Mouse (Mus musculus) liver, embryonic 13.5 days (tissue): ENCODE measurements around the gene Cst12. TPM values are rescaled to one million over a fixed set of nuclear protein-coding genes. Genes with fewer than 3 reads are reported as not detected.
A peak's percentile ranks its signal among the peaks of the same experiment; 100 is the strongest.
"Not testable (repeated sequence)": the region's sequence is repeated elsewhere in the genome, so short reads cannot be mapped to it uniquely, and the experiment has no call there.

ENCODE experiments used
- ATAC-seq: fragments of 200-750 bp; cut with Nextera tagmentation; 2 replicates; pipeline ENCODE4 v1.8.0; 2017; ENCODE audit warnings: low read depth, mild to moderate bottlenecking, moderate number of reproducible peaks, moderate library complexity
- DNase-seq: peaks from one replicate; pipeline ENCODE4 v3.0.0; 2022
- H3K27ac ChIP-seq: fragments of 300-500 bp; sonication (generic); 2 replicates; pipeline ENCODE4 v1.5.1; 2015; ENCODE audit warnings: moderate library complexity, mild to moderate bottlenecking, inconsistent platforms
- H3K27me3 ChIP-seq: fragments of 300-500 bp; sonication (generic); 2 replicates; pipeline ENCODE4 v1.6.1; 2015; ENCODE audit warnings: mild to moderate bottlenecking, inconsistent platforms
- H3K36me3 ChIP-seq: fragments of 300-500 bp; sonication (generic); 2 replicates; pipeline ENCODE4 v1.6.1; 2015; ENCODE audit warnings: mild to moderate bottlenecking, inconsistent platforms
- H3K4me1 ChIP-seq: fragments of 300-500 bp; sonication (generic); replicated peaks from 2 replicates; pipeline ENCODE4 v1.6.1; 2015; ENCODE audit warnings: inconsistent platforms
- H3K4me2 ChIP-seq: fragments of 300-500 bp; sonication (generic); 2 replicates; pipeline ENCODE4 v1.6.1; 2015; ENCODE audit warnings: inconsistent platforms, mild to moderate bottlenecking, moderate library complexity
- H3K4me3 ChIP-seq: fragments of 300-500 bp; sonication (generic); replicated peaks from 2 replicates; pipeline ENCODE4 v1.5.1; 2015; ENCODE audit warnings: mild to moderate bottlenecking, inconsistent platforms
- H3K9ac ChIP-seq: fragments of 300-500 bp; sonication (generic); 2 replicates; pipeline ENCODE4 v1.6.1; 2015; ENCODE audit warnings: mild to moderate bottlenecking, inconsistent platforms
- H3K9me3 ChIP-seq: fragments of 300-500 bp; sonication (generic); replicated peaks from 2 replicates; pipeline ENCODE4 v1.6.1; 2016; ENCODE audit warnings: inconsistent platforms
- WGBS: fragments of 180-500 bp; shearing (Covaris S2); methylation state at CpG from one replicate; pipeline ENCODE4 v1.1.7; 2015; ENCODE audit not compliant: insufficient replicate concordance; 5-methylcytosine and 5-hydroxymethylcytosine counted together
- polyA plus RNA-seq: library from polyadenylated mRNA; unstranded; fragments of >200 nt; fragmentation: Nextera tagmentation; extraction: Ambion mirVana; gene quantifications from 2 replicates; pipeline ENCODE4 v1.2.1, GENCODE M21; 2015

The Cst12 gene
- not detected in 2 replicates for polyA plus RNA-seq

DNA sequence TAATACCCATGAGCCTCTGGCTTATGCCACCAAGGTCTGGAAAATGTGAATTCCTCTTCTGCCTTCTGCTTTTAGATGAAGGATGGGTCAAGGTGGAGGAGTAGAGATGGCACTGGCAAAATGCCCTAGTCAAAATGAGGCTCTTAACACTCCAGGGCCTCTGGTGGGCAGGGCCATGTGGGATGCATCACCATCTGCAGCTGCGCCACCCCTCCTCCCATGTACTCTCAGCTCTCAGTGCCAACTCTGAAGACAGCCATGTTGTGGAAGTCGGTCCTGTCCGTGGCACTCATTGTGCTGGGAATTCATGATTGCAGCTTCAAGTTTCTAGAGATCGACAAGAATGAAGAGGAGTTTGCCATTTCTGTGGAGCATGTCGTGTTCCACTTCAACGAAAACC, at the start of gene Cst12:
Cst12 (plus strand) TSS at position 220 of the 400 bp plus-strand sequence.
- H3K4me2 ChIP-seq, result no peak within 1 kb of the TSS
- H3K4me3 ChIP-seq, result no peak within 1 kb of the TSS
- WGBS, result 72% methylated on average over 6 of the region's 6 CpGs
- no peaks in the 10 kb centered on the region for H3K27me3 ChIP-seq
- no peaks in the 10 kb centered on the region for H3K4me1 ChIP-seq
- ATAC-seq, result no peak
- no peak within 1 kb of the TSS for H3K27ac ChIP-seq
- H3K9me3 ChIP-seq, result no peaks in the 10 kb centered on the region
- DNase-seq, result no peak
- H3K36me3 ChIP-seq, result no peaks in the 10 kb centered on the region
- no peak within 1 kb of the TSS for H3K9ac ChIP-seq

DNA sequence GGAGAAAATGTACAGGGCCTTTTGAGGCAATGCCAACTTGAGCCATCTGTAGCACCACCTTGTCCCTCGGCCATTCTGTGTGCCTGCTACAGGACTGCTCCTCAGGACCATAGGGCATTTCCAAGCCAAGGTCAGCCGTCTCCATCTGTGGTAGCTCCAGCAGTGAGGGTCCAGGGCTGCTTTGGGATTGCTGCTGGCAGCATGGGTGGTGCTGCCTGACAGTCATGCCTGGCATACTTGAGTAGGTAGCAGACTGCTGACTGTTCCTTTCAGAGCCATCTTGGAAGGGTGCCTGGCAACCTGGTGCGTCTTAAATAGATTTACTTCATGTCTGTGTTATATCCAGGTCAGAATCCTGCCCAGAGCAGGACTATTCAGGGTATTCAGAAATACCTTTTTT, 46.2 kb upstream of the Cst12 start:
- WGBS, result 58% methylated on average over 3 of the region's 3 CpGs
- H3K4me3 ChIP-seq, result no peak overlapping the region
- ATAC-seq, result no peak

DNA sequence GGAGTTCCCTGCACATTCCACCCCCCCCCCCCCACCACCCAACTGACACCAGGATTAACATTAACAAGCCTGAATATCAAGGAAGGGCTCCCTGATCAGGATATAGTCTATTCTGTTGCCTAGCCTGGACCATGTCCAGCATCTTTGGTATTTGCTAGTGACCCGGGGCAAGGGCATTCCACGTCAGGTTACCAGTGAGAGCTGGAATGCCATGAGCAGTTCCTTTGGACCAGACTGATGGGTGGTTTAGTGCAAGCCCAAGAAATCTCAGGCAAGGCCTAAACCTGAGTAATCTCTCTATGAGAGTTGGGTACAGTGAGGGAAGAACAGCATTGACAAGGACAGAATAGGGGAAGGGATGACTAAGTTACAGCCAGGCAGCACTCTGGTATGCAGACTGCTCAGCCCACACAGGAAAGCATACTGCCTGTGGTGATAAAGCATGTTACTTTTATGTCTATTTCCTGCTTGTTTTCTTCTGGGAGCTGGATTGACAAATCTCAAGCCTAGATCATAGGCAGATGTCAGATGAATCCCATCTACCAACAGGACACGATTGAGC, 45.2 kb upstream of the Cst12 start:
- DNase-seq (no peak), ATAC-seq (no peak)
- Histone ChIP-seq H3K9me3 (no peaks in the 10 kb centered on the region), H3K4me2 (no peak overlapping the region), H3K4me1 (no peaks in the 10 kb centered on the region), H3K27ac (no peak overlapping the region), H3K36me3 (no peaks in the 10 kb centered on the region), H3K4me3 (no peak overlapping the region), H3K9ac (no peak overlapping the region), H3K27me3 (no peaks in the 10 kb centered on the region)
- WGBS, result 51% methylated on average over 3 of the region's 3 CpGs

More for the DNA sequence above, 46.2 kb upstream of the Cst12 start:
- Histone ChIP-seq H3K4me1 (no peaks in the 10 kb centered on the region), H3K9ac (no peak overlapping the region), H3K36me3 (no peaks in the 10 kb centered on the region), H3K27me3 (no peaks in the 10 kb centered on the region), H3K9me3 (no peaks in the 10 kb centered on the region), H3K4me2 (no peak overlapping the region), H3K27ac (no peak overlapping the region)
- no peak for DNase-seq

DNA sequence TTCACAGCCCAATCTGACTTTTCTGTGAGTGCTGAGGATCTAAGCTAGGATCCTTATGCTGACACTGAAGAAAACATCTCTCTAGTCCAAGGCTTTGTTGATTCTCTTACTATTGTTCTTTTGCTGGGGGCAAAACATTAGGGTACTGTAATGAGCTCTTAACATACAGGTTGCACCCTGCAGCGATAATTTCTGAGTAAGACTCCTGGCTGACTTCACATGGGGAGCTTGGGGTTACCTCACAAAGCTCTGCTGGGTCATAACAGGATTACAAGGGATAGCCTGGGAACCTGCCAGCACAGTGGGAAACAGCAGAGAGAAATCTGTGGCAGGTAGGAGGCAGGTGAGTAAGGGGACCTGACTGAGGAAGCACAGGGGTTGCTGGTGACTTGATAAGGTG, 39.1 kb upstream of the Cst12 start, which contains the start of gene Cstl1:
Cstl1 (plus strand) TSS at position 301 of the 400 bp plus-strand sequence.
- Histone ChIP-seq H3K4me1 (0 out of 2 replicates have a peak, but pooled peaks cover 2% of the 10 kb centered on the region), H3K4me2 (no peak within 1 kb of the TSS), H3K36me3 (no peaks in the 10 kb centered on the region), H3K9me3 (no peaks in the 10 kb centered on the region), H3K9ac (no peak within 1 kb of the TSS), H3K27ac (no peak within 1 kb of the TSS), H3K4me3 (no peak within 1 kb of the TSS), H3K27me3 (no peaks in the 10 kb centered on the region)
- 57% methylated on average over 1 of the region's 1 CpGs for WGBS
- ATAC-seq (no peak), DNase-seq (no peak)

DNA sequence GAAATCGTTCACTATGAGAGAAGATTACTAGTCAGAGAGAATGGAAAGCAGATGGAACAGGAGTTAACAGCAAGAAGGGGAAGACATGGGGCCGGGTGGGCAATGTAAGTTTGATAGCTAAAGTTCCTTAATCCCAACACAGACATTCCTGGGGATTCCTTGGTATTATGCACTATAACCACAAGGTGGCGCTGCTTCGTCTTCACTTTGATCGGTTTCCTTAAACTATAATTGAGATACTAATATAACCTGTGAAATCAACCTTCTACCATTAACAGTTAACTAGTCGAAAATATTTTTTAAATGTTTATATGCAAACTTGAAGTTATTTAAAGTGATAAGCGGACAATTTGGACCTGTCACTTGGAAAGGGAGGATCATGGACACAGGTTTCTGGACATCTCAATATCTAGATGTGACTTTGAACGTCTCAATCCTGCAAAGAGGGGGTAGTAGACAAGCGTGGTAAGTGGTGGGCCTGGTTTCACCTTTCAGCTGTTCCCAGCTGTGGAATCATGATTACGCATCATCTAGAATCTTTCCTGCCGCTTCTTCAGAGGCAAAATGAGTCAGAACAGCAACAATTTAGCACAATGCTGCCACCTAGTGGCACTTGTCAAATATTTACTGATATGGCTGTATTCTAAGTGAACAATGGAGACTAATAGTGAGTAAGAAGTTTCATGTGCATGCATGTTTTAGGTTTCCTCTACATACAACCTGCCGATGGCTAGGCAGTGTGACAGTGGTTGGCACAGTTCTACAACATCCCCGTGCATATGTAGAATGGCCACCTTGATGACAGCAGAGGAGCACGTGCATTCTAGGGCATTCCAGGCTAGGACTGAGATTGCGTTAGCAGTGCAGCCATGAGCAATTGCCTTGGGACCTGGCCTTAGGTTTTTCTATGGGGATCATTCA, 37.0 kb upstream of the Cst12 start:
- DNase-seq, result peak; percentile 55
- peak; percentile 48; the same call in 1 of the 2 replicates for ATAC-seq
- WGBS, result 14% methylated on average over 15 of the region's 15 CpGs

DNA sequence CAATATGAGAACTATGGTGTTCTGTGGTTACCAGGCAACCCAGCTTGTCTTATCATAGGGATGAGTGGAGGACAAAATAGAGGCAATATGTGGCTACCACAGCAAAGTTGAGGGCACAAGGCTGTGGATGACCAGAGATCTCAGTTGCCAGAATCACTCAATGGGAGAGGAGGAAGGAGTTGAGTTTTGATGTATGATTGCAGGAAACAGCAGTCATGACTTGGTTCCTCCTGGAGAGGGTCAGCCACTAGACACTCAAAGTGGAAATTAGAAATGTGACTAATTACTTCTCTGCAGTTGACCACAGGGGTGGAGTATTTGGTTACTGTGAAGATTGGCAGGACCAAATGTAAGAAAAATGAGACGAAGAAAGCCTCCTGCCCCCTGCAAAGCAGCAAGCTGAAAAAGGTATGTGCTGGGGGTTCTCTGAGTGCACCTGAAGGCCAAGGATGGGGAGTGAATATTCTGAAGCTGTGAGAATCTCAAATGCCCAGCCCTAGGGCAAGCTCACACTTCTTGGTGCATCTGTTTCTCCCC, 34.8 kb upstream of the Cst12 start:
- no peak overlapping the region for H3K4me2 ChIP-seq
- no peaks in the 10 kb centered on the region for H3K36me3 ChIP-seq
- no peaks in the 10 kb centered on the region for H3K9me3 ChIP-seq
- no peaks in the 10 kb centered on the region for H3K27me3 ChIP-seq
- 0 out of 2 replicates have a peak, but pooled peaks cover 2% of the 10 kb centered on the region for H3K4me1 ChIP-seq
- no peak overlapping the region for H3K9ac ChIP-seq
- no peak overlapping the region for H3K4me3 ChIP-seq
- 33% methylated on average over 1 of the region's 1 CpGs for WGBS
- no peak overlapping the region for H3K27ac ChIP-seq
- no peak for ATAC-seq
- DNase-seq, result no peak

More for the DNA sequence above, 37.0 kb upstream of the Cst12 start:
- peak overlapping the region; percentile 30; the same call in 1 of the 2 replicates for H3K4me3 ChIP-seq
- no peak overlapping the region for H3K9ac ChIP-seq
- H3K4me2 ChIP-seq, result peak overlapping the region; percentile 60
- no peaks in the 10 kb centered on the region for H3K36me3 ChIP-seq
- no peaks in the 10 kb centered on the region for H3K27me3 ChIP-seq
- no peak overlapping the region for H3K27ac ChIP-seq
- H3K9me3 ChIP-seq, result no peaks in the 10 kb centered on the region
- H3K4me1 ChIP-seq, result 0 out of 2 replicates have a peak, but pooled peaks cover 2% of the 10 kb centered on the region

DNA sequence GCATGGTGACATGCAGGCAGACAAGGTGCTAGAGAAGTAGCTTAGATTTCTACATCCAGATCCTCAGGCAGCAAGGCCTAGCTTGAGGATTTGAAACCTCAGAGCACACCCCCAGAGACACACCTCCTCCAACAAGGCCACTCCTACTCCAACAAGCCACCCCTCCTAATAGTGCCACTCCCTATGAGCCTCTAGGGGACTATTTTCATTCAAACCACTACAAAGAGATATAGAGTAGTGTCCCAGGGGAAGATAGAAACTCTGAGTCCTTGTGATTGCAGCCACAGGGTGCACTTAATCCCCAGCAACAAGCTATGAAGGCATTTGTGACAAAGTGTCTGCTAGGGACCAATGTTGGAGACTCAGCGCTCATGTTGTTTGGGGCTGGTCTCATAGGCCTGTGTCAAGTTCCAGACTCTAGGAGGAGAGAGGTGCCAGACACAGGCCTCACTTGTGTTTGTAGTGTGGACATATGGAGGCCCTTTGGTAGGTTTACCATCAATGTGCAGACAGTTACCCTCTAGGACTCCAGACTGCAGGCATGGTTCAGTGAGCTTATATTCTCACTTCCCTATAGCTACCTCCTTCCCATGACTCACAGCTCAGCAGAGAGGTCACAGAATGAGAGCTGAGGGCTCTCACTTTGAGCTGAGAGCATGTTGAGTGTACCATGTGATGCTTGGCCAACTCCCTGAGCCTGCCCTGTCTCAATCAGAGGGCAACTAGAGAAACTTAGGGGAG, 25.3 kb upstream of the Cst12 start:
- 96% methylated on average over 1 of the region's 1 CpGs for WGBS
- Histone ChIP-seq H3K4me1 (no peaks in the 10 kb centered on the region), H3K4me2 (no peak overlapping the region), H3K36me3 (no peaks in the 10 kb centered on the region), H3K9ac (no peak overlapping the region), H3K27ac (no peak overlapping the region), H3K4me3 (no peak overlapping the region), H3K9me3 (no peaks in the 10 kb centered on the region), H3K27me3 (no peaks in the 10 kb centered on the region)
- no peak for DNase-seq
- no peak for ATAC-seq

DNA sequence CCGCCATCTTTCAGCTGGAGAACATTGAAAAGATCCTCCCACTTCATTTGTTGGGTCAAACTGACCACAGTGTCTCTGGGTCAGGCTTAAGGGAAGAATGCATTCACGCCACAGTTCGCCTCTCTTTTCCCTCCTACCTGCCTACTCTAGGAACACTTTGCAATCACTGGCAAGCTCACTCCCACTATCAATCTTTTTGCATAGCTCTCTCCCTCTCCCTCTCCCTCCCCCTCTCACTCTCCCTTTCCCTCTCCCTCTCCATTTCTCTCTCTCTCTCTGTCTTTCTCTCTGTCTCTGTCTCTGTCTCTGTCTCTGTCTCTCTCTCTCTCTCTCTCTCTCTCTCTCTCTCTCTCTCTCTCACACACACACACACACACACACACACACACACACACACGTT, 17.8 kb upstream of the Cst12 start, which contains the start of gene Cst11:
Cst11 (minus strand) TSS at position 101 of the 400 bp plus-strand sequence.
- not testable (repeated sequence) for H3K9me3 ChIP-seq, H3K27me3 ChIP-seq, H3K27ac ChIP-seq, H3K36me3 ChIP-seq, ATAC-seq, H3K4me2 ChIP-seq, H3K4me1 ChIP-seq, H3K4me3 ChIP-seq, DNase-seq, H3K9ac ChIP-seq
- 71% methylated on average over 4 of the region's 4 CpGs for WGBS

DNA sequence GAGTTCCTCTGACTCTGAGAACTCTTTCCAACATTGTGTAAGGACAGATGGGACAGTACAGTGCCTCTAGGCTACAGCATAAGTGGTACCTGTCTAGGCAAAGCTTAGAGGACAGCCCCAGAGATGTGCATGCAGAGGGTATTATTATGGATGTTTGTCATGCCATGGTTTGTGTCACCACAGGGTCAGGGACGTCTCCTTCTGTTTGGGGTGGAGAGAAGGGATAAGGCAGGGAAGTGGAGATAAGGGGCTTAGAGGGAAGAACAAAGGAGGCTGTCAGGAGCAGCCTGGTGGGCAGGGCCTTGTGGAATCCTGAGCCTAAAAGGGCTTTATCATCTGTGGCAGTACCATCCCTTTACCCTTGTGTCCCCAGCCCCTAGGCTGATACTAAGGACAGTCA, 7.5 kb upstream of the Cst12 start, which contains the start of gene 8030411F24Rik:
8030411F24Rik (plus strand) TSS at position 301 of the 400 bp plus-strand sequence.
- ATAC-seq, result no peak
- Histone ChIP-seq H3K4me2 (no peak within 1 kb of the TSS), H3K4me1 (no peaks in the 10 kb centered on the region), H3K4me3 (no peak within 1 kb of the TSS), H3K36me3 (no peaks in the 10 kb centered on the region), H3K9ac (no peak within 1 kb of the TSS), H3K9me3 (no peaks in the 10 kb centered on the region), H3K27me3 (no peaks in the 10 kb centered on the region), H3K27ac (no peak within 1 kb of the TSS)
- 14% methylated on average over 1 of the region's 1 CpGs for WGBS
- DNase-seq, result no peak

DNA sequence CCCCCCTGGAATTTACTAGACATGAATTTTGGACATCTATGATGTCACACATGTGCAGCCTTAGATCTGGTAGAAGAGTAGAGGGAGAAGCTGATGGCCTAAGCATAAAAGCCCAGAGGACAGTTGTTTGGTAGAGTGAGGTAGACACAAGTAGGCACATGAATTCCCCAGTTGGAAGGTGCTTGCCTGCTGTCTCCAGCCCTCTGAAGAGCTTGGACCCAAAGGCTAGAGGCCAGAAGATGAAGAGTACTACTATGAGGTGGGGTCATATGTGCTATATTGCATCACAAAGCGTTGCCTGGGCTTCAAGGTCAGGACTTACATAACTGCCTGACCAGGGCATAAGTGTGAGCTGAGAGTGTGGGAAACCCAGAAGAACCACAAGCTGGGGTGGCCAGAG, 9.3 kb downstream of the Cst12 start, which contains the start of gene Cst8:
Cst8 (plus strand) TSS at position 301 of the 400 bp plus-strand sequence.
- H3K4me3 ChIP-seq, result no peak within 1 kb of the TSS
- H3K9ac ChIP-seq, result no peak within 1 kb of the TSS
- no peak within 1 kb of the TSS for H3K27ac ChIP-seq
- no peaks in the 10 kb centered on the region for H3K27me3 ChIP-seq
- H3K9me3 ChIP-seq, result no peaks in the 10 kb centered on the region
- H3K4me1 ChIP-seq, result no peaks in the 10 kb centered on the region
- H3K36me3 ChIP-seq, result no peaks in the 10 kb centered on the region
- no peak within 1 kb of the TSS for H3K4me2 ChIP-seq
- ATAC-seq (no peak), DNase-seq (no peak)
- 44% methylated on average over 1 of the region's 1 CpGs for WGBS
